Mouse (Mus musculus): ENCODE results near the gene Tmem265.
A peak's percentile ranks its signal among the peaks of the same experiment; 100 is the strongest.

Tmem265 gene

DNA sequence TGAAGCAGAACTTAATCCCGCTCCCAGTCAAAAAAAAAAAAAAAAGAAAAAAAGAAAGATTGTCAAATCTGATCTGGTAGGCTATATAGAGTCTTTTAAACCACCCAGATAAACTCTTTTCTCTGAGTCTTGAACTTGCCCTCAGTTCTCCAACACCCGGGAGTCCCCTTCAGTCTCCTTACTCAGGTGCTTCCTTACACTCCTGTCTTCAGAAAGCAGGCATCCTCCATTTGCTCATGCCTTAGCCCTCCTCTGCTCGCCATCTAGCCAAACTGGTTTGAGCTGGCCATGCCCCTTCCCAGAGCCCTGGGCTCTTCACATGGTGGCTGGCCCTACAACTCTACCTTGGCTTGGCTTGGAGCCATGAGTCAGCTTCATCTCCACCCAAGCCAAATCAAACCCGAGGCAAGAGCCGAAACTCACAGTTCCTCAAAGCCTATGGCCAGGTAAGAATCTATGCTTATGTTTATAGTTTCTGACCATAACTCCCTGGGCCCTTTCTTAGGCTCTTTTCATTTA is at the start of gene Tmem265:
Gene Tmem265, plus strand, starts transcription at position 51 of the 519 bp plus-strand sequence.
- no peak for ATAC-seq (ENCODE audit: low TSS enrichment)

DNA sequence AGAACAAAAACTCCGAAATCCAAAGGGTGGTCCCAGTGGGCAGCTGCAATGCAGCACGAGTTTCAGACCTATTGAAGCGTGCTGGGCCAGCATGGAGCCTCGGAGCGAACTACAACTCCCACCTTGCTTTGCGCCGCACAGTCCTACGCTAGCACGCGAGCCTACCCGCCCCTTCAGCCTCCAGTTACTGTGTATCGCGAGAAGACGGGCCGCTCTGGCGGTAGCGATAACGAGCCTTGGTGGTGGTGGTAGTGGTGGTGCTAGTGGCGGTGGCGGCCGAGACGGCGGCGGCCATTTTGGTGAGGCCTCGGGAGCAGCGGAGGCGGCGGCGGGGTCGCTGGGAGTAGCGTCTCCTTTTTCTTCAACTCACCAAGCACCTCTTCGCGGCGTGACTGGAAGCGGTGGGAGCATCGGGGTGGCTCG is 49.4 kb upstream of the Tmem265 start, which contains the start of gene Srcap:
Gene Srcap, plus strand, starts transcription at position 176 of the 423 bp plus-strand sequence.
- peak; percentile 99 for ATAC-seq (ENCODE audit: low TSS enrichment)

DNA sequence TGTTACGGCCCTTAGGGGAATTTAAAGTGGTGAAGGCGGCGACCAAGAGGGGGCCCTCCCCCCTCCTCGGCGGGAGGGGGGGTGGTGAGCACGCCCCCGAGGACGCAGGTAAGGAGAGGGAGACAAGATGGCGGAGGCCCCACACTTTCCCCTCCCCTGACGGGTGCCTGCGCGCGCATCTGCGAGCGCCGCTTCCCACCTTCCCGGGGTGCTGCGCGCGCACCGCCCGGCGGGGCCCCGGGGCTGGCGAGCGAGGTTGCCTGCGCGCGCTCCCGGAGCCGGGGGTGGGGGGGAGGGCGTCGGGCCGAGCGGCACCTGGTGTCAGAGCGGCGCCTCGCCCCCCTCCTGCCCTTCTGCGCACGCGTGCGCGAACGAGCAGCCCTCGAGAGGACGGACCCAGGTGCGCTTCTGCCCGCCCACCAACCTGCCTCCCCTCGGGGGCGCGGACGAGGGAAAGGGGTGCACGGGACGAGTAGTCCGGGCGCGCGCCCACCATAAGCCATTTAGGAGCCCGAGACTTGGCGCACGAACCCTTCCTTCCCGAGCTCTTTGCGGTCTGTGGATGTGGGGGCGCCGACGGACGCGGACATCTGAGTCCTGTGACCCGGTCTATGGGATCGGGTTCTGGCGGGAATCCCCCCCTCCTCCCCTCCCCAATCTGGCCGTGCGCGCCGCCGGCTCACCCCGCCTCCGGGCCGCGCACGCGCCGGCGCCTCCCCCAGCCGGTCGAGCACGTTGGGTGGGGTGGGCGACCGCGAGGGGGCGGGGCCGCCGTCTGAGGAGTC is 48.8 kb upstream of the Tmem265 start:
- peak; percentile 67 for ATAC-seq (ENCODE audit: low TSS enrichment)

DNA sequence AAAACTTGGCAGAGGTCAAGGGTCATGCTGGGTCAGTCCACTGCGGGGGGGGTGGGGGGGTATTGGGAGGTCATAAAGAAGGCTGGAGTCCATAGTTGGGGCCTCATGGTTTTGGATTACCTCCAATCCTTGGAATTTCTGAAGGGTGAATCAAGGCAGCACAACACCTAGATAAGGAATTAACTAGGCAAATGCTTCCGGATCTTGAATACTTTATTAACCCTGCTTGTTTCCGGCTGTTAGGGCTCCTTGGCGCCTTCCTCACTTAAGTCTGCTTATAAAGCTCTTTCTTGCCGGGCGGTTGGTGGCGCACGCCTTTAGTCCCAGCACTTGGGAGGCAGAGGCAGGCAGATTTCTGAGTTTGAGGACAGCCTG is 48.2 kb upstream of the Tmem265 start:
- ATAC-seq (ENCODE audit: low TSS enrichment) = no peak

DNA sequence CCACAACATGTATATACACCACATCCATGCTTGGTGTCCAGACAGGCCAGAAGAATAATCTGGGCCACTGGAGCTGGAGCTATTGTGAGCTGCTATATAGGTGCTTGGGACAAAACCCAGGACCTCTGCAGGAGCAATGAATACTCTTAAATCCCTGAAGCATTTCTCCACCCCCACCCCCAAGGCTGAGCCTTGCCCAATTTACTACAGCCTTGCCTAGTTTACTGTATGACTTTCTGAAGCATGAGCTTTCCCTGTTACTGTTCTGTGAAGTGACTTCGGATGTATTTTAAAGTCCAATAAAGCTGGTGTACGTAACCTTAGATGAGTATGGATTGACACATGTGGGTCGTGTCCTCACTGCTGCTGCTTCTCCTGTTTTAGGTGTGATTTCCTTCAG is 47.4 kb upstream of the Tmem265 start:
- no peak for ATAC-seq (ENCODE audit: low TSS enrichment)

DNA sequence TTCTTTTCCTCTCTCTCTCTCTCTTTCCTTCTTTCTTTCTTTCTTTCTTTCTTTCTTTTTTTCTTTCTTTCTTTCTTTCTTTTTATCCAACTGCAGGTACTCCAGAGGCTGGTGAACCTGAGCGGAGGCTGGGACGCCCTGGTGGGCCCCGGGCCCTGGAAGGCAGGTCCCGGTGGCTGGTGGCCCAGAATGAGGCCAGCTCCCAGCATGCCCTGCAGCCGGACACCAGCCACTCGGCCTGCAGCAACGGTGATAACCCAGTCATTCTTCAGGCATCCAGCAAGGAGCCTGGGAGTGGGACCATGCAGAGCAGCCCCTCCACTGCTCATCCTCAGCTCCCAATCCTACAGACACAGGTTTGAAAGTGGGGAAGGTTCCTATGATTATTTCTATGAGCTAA is 45.3 kb upstream of the Tmem265 start:
- no peak for ATAC-seq (ENCODE audit: low TSS enrichment)

DNA sequence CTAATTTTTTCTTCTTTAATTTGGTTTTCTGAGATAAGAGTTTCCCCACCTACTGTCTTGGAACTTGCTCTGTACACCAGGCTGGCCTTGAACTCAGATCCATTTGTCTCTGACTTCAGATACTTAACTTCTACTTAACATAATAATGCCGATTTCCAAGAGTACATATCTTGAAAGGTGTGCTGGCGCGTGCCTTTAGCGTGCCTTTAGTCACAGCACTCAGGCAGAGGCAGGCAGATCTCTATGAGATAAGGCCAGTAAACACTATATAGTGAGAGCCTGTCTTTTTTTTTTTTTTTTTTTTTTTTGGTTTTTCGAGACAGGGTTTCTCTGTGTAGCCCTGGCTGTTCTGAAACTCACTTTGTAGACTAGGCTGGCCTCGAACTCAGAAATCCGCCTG is 44.8 kb upstream of the Tmem265 start:
- no peak for ATAC-seq (ENCODE audit: low TSS enrichment)

DNA sequence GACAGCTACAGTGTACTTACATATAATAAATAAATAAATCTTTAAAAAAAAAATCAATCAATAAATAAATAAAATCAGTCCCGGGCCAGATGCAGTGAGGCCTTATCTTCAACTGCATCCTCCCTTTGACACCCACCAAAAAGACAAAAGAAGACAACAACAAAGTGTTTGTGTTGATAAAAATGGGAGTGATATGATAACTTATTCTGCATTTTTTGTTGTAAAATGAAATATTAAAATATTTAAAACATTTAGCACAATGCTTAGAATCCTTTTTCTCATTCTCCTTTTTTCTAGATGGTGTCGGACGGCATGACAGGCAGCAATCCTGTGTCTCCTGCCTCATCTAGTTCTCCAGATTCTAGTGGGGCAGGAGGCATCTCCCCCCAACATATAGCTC is 41.9 kb upstream of the Tmem265 start, which contains the start of gene Gm42715:
Gene Gm42715, plus strand, starts transcription at position 301 of the 400 bp plus-strand sequence.
- ATAC-seq (ENCODE audit: low TSS enrichment) = no peak

DNA sequence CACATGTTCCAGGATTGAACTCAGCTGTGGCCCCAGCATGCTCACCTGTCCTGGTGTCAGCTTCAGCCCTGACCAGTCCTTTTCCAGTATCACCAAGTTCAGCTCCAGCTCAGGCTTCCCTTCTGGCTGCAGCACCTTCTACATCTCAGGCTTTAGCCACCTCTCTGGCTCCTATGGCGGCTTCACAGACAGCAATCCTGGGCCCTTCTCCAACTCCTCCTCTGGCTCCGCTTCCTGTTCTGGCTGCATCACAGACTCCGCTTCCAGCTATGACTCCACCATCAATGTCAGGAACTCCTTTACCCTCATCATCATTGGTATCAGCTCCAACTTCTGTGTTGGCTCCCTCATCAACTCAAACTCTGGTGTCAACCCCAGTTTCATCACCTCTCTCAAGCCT is 19.5 kb upstream of the Tmem265 start:
- ATAC-seq (ENCODE audit: low TSS enrichment) = no peak

DNA sequence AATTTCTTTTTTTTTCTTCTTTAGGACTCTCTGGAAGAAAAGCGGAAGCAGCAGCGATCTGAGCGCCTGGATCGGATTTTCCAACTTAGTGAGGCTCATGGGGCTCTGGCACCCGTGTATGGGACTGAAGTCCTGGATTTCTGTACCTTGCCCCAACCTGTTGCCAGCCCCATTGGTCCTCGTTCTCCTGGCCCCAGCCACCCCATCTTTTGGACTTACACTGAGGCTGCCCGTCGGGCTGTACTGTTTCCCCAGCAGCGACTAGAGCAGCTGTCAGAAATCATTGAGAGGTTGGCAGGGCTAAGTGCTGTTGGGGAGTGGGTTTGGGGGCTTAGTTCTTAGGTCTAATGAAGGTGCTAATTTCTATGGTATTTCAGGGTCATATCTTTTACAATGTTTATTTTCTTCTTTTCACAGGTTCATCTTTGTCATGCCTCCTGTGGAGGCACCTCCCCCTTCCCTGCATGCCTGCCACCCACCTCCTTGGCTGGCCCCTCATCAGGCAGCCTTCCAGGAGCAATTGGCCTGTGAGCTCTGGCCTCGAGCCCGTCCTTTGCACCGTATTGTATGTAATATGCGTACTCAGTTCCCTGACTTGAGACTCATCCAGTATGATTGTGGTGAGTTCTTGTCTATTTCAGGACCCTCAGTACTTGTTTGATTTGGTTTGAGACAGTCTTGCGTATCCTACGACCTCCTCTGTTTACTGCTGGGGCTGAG is 11.9 kb upstream of the Tmem265 start:
- ATAC-seq (ENCODE audit: low TSS enrichment) = no peak

DNA sequence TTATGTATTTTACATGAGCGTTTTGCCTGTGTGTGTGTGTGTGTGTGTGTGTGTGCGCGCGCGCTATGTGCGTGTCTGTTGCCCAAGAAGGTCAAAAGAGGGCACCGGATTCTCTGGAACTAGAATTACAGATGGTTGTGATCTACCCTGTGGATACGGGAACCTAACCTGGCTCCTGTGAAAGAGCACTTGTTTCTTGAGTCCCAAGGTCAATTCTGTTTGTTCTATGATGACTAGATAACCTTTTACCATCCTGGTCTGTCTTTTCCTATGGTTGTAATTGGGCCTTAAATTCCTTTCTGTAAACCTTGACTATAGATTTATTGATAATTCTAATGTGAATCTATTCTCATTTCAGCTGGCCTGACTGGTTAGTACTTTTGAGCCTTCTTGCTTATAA is 9.6 kb upstream of the Tmem265 start:
- ATAC-seq (ENCODE audit: low TSS enrichment) = no peak

DNA sequence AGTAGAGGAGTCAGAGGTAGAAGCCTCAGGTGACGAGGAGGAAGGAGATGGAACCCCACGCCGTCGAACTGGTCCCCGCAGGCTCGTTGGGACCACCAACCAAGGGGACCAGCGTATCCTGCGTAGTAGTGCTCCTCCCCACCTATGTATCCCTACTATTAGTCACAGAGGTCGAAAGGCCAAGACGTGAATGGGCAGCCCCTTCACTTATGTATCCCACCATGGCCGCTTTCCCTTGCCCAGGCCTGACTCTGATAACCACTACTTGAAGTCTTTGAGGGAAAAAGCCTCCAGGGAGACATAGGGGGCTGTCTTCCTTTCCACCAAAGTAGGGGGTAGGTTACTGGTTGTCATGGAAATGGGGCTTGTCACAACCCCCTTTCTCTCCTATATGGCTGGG is 610 bp upstream of the Tmem265 start:
- no peak for ATAC-seq (ENCODE audit: low TSS enrichment)

DNA sequence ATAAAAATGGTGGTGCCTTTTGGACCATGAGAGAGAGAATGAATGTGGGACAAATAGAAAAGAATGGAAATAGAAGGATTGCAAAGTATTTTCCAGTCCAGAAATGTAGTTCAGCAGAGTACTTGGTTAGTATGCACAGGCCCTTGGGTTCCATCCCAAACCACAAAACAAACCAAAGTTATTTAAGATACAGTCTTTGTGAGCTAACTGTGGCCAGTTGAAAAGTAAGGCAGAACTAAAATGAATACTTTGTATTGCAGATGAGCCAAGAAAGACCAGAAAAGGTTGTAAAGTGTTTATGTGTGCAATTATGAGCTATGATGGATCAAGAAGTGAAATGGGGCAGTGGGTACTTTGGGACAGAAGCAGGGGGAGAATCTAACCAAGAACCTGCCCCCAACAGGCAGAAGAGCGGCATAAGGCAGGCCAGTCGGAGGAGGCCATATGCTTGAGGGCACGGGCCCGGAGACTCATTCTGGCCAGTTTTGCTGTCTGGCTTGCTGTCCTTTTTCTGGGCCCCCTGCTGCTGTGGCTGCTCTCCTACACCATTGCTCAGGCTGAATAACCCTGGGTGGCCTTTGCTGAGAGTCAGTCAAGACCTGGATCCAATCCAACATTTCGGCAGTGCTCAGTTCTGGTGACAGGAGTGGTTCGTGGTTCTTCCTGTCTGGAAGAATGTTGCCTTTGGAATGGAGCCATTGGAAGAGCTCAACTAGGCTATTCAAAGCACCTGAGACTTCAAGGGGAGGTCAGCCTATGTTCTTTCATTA is 3.4 kb downstream of the Tmem265 start:
- no peak for ATAC-seq (ENCODE audit: low TSS enrichment)

DNA sequence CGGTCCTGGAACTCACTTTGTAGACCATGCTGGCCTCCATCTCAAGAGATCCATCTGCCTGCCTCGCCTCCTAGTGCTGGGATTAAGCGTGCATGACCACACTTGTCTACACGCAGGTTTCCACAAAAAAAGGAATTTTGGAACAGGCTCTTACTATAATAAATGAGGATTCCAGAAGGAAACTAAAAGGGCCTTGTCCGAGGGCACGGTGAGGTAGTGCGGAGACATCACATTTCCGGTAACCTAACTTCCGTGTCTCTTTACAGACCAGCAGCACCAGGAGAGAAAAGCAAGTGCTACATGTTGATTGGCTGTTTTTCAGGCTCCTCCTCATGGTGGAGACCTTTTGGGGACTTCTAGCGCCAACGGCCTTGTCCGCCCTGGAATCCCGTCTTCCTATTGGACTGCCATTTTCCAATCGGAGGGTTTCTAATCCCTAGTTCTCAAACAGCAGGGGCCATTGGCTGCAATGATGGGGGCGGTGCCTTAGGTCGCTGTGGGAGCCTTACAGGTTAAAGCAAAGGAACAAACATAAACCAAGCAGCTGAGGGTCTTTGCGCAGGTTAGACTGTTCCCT is 11.8 kb downstream of the Tmem265 start, which contains the start of gene Phkg2:
Gene Phkg2, plus strand, starts transcription at position 446 of the 577 bp plus-strand sequence.
- peak; percentile 99 for ATAC-seq (ENCODE audit: low TSS enrichment)

DNA sequence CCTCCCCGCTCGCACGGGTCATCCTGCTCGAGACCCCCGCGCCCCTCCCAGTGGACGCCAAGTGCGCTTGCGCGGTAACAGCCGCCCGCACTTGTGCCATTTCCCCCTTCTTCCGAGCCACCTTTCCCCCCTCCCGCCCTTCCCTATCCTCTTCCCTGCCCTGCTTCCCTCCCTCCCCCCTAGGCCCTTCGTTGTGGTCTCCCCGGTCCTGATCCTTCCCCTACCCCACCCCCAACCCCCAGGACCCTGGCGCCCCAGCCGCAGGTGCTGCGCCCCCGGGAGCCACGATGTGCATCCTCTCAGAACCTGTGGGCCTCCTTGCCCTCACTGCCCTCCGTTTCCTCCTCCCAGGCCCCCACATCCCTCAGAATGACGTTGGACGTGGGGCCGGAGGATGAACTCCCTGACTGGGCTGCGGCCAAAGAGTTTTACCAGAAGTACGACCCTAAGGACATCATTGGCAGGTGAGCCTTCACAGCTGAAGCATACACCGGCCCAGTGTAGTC is 12.4 kb downstream of the Tmem265 start:
- no peak for ATAC-seq (ENCODE audit: low TSS enrichment)

DNA sequence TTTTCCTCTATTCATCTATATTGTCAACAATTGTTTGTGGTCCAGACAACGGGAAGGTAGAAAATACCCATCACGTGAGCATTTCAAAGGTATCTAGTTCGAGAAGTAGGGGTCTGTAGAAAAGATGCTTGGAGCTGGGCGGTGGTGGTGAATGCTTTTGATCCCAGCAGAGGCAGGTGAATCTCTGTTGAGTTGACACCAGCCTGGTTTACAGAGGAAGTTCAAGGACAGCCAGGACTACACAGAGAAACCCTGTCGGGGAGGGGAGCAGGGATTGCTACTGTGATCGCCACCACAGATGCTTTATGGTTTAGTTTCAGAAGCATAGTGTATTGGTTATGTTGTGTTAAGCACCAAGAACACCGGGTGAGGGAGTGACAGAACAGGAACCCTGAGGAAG is 12.9 kb downstream of the Tmem265 start:
- ATAC-seq (ENCODE audit: low TSS enrichment) = no peak

DNA sequence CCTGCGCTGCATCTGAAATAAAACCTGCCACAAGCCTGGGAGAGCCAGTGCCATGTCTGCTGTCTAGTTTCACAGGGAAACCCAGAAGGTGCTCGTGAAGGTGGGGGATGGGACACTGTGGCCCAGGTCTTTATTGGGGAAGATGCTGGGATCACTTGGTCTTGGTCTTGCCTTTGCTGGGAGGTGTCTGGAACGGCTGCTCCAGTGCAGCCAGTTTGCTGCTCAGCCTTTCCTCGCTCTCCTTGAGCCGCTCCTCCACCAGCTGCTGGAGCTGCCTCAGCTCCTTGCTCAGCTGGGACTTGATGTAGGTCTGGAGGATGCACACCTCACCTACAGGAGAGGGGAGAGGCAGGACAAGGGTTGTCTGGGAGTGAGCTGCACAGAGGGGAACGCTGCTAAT is 22.1 kb downstream of the Tmem265 start:
- no peak for ATAC-seq (ENCODE audit: low TSS enrichment)

DNA sequence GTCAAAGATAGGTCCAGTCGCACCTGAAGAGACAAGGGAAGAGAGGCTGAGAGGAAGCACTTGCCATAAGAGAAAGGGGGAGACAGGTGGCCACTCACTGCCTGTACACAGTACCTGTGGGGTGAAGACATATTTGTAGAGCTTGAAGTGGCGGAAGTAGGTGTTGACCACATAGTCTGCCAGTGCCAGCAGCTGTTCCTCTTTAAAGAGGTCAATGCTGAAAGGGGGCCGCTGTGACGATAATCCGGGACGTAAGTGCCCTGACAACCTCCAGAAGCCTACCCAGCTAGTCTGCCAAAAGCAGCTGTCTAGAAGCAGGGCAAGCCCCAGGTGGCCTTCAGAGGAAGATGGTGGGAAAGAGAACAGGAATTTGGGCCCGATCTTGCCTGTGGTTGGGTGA is 23.8 kb downstream of the Tmem265 start:
- no peak for ATAC-seq (ENCODE audit: low TSS enrichment)

DNA sequence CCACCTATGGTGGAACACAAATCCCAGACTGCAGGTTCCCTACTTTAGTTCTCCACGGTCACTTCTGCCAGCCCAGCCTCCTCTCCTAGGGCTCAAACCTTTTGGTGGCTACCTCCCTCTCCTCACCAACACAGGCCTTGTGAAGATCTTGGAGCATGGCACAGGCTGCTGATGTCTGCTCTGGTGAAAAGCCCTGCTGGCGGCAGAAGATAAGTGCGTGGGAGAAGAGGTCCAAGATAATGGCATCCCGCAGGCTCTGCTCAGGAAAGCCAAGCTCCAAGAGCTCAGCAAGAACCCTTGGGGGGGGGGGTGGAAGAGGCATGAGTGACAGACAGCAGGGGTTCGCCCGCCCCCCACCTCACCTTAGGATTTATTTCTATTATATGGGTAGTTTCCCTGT is 25.0 kb downstream of the Tmem265 start:
- ATAC-seq (ENCODE audit: low TSS enrichment) = no peak

DNA sequence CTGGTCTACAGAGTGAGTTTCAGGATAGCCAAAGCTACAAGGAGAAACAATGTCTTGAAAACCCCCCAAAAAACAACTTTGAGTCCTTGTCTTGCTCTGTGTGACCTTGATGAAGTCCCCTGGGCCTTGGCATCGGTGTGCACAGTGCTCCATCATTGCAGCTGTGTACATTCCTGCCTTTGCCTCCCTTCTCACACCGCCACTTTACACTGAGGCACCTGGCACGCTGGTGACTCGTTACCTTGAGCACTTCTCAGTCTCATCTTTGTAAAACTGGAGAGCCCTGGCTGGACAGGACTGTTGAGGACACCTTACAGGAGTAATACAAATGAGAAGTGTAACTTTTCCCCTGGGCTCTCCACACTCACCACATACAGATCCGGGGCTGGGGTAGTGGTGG is 26.0 kb downstream of the Tmem265 start:
- no peak for ATAC-seq (ENCODE audit: low TSS enrichment)

DNA sequence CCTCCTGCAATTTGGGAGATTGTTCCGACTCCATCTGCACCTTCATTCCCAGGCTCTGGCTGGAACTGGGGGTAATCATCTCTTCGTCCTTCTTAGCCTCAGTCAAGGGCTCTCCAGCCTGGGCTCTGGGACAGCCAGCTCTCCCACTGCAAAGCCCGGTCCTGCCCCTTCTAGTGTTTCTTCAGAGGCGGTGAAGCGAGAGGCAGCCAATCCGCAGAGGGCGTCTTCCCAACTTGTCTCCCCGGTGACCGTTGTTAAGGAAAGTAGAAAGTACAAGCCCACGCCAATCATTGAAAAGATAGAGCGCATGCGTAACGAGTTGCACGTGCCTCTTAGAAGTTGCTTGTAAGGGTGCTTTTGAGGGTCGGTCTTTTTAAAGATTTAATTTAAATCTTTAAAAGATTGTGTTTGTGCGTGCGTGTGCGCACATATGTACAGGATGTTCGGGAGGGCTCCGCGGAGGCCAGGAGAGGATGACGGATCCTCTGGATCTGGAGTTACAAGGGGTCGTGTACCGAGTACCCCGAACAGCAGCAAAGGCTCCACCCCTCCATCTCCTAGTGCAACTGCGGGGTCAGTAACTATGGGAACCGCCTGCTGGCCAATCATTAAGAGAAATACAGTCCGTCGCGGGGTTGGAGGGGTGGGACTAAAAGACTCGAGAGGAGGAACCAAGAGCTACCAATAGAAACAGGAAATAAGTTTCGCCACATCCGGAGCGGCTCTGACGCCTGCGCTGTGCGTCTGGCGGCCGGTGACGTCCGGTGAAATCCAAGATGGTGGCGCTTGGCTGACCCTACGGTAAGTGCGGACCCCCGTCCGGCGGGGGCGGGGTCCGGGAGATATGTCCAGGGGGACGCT is 27.1 kb downstream of the Tmem265 start, which contains the start of the genes Ccdc189 and Rnf40:
Gene Ccdc189, minus strand, starts transcription at position 585 of the 861 bp plus-strand sequence.
Gene Rnf40, plus strand, starts transcription at position 757 of the 861 bp plus-strand sequence.
- ATAC-seq (ENCODE audit: low TSS enrichment) = peak; percentile 97

Measured in frontal cortex, adult (tissue).